Comparison of ENCODE assay signal across 9 mouse cellular contexts in genomic region chr19:4120496-4120895, GRCm38 (mm10). TPM values are rescaled to one million over a fixed set of nuclear protein-coding genes. Genes with fewer than 3 reads are reported as not detected.
DNase-seq lines count a peak whose midpoint lies in the region; ATAC-seq lines count a peak whose summit lies in the region.
"Had no signal": no experiment of that assay in that cellular context is flagged by ENCODE, and none has a peak within 500 bp of the region (broad histone marks: within the 10 kb centered on the region; RNA-seq: fewer than 3 reads in every experiment).

No protein-coding gene starts in this region.

- peak overlapping the region; percentile 48 for H3K4me3 ChIP-seq in heart, embryonic 11.5 days (ENCODE audit: low read depth, low read length)
- H3K4me3 ChIP-seq in forebrain, embryonic 16.5 days (replicated peaks; ENCODE audit: low read length): peak overlapping the region; percentile 58
- peak overlapping the region; percentile 63 for H3K4me3 ChIP-seq in liver, embryonic 16.5 days (ENCODE audit: low read depth, low read length)

- peak overlapping the region; percentile 64 for H3K4me2 ChIP-seq in heart, embryonic 11.5 days
- peak overlapping the region; percentile 56 for H3K4me2 ChIP-seq in forebrain, embryonic 16.5 days (ENCODE audit: low read length)
- peak overlapping the region; percentile 77 for H3K4me2 ChIP-seq in liver, embryonic 16.5 days (ENCODE audit: low read depth, low read length)

- no peak overlapping the region for H3K9ac ChIP-seq in heart, embryonic 11.5 days (ENCODE audit: low read depth, low read length)
- H3K9ac ChIP-seq in forebrain, embryonic 16.5 days (replicated peaks; ENCODE audit: low read depth, low read length): no peak overlapping the region
- H3K9ac ChIP-seq in liver, embryonic 16.5 days (ENCODE audit: low read depth, low read length): no peak overlapping the region

- 91% methylated on average over 2 of the region's 2 CpGs for WGBS in heart, embryonic 11.5 days (ENCODE audit: insufficient replicate concordance)
- WGBS in forebrain, embryonic 16.5 days: 95% methylated on average over 2 of the region's 2 CpGs
- 87% methylated on average over 2 of the region's 2 CpGs for WGBS in liver, embryonic 16.5 days (ENCODE audit: insufficient replicate concordance)

- no peaks in the 10 kb centered on the region for H3K9me3 ChIP-seq in heart, embryonic 11.5 days (replicated peaks; ENCODE audit: control insufficient read depth, low read length)
- H3K9me3 ChIP-seq in forebrain, embryonic 16.5 days (ENCODE audit: control insufficient read depth, low read length): no peaks in the 10 kb centered on the region
- no peaks in the 10 kb centered on the region for H3K9me3 ChIP-seq in liver, embryonic 16.5 days (replicated peaks; ENCODE audit: control insufficient read depth, low read length)

- H3K27ac ChIP-seq in heart, embryonic 11.5 days (ENCODE audit: low read depth, low read length): no peak overlapping the region
- H3K27ac ChIP-seq in forebrain, embryonic 16.5 days (ENCODE audit: low read length): no peak overlapping the region
- H3K27ac ChIP-seq in liver, embryonic 16.5 days (ENCODE audit: low read length): no peak overlapping the region

- H3K4me1 ChIP-seq in heart, embryonic 11.5 days (ENCODE audit: control insufficient read depth, insufficient read depth, low read length): peaks cover 10% of the 10 kb centered on the region
- peaks cover 7% of the 10 kb centered on the region for H3K4me1 ChIP-seq in forebrain, embryonic 16.5 days (replicated peaks; ENCODE audit: control insufficient read depth, insufficient read depth, low read length)
- peaks cover 45% of the 10 kb centered on the region for H3K4me1 ChIP-seq in liver, embryonic 16.5 days (ENCODE audit: control insufficient read depth, low read depth, low read length)

- peaks cover 3% of the 10 kb centered on the region; the same call in 1 of the 2 replicates for H3K36me3 ChIP-seq in heart, embryonic 11.5 days (ENCODE audit: control insufficient read depth, insufficient read depth, low read length)
- H3K36me3 ChIP-seq in forebrain, embryonic 16.5 days (ENCODE audit: control insufficient read depth, insufficient read depth): peaks cover 5% of the 10 kb centered on the region
- H3K36me3 ChIP-seq in liver, embryonic 16.5 days (ENCODE audit: control insufficient read depth, insufficient read depth): peaks cover 2% of the 10 kb centered on the region

- no peak for DNase-seq in heart, postnatal 4 days
- peak; percentile 58 for DNase-seq in CD4-positive helper T cell, adult 2 months (ENCODE audit: low read depth, low spot score)
- no peak for DNase-seq in embryo, embryonic 10.5 days (ENCODE audit: low spot score)
- DNase-seq in spleen, postnatal 4 days (ENCODE audit: low spot score in 2 of 2): no peak
- DNase-seq in frontal cortex, postnatal 14 days (ENCODE audit: low spot score in 2 of 2): no peak
- DNase-seq: kidney, postnatal 4 days had no signal

- ATAC-seq in heart, embryonic 11.5 days (replicated peaks; ENCODE audit: insufficient number of reproducible peaks, low FRiP score, low TSS enrichment): no peak
- no peak for ATAC-seq in forebrain, embryonic 16.5 days
- no peak for ATAC-seq in liver, embryonic 16.5 days (ENCODE audit: low read depth)

- H3K27me3 ChIP-seq in heart, embryonic 11.5 days (ENCODE audit: control insufficient read depth, insufficient read depth, low read length): no peaks in the 10 kb centered on the region
- H3K27me3 ChIP-seq in forebrain, embryonic 16.5 days (replicated peaks; ENCODE audit: control insufficient read depth, insufficient read depth, low read length): no peaks in the 10 kb centered on the region
- no peaks in the 10 kb centered on the region for H3K27me3 ChIP-seq in liver, embryonic 16.5 days (ENCODE audit: control insufficient read depth, insufficient read depth, low read depth, low read length)

RNA-seq across cellular contexts. Expression of gene Aip, which starts 5.2 kb away (rescaled TPM):
- 91.4 and 93.4 TPM in 2 replicates for polyA plus RNA-seq in heart, embryonic 11.5 days (2014; fragmentation: Nextera tagmentation; extraction: Ambion mirVana)
- 10 to 100 TPM; 54.6 to 55.7 TPM for total RNA-seq in heart, postnatal 4 days (2021)
- 91.4 and 91.6 TPM in 2 replicates for polyA plus RNA-seq in forebrain, embryonic 16.5 days (2015; fragmentation: Nextera tagmentation; extraction: Ambion mirVana)
- 32.4 and 32.6 TPM in 2 replicates for polyA plus RNA-seq in liver, embryonic 16.5 days (2015; fragmentation: Nextera tagmentation; extraction: Ambion mirVana)

RNA-seq across cellular contexts. Expression of gene Gpr152, which starts 19.1 kb away (rescaled TPM):
- polyA plus RNA-seq in heart, embryonic 11.5 days (2014; fragmentation: Nextera tagmentation; extraction: Ambion mirVana): not detected in 2 replicates
- under 1 TPM in 1 of 2 experiments, not detected in 1; 0.07 TPM for total RNA-seq in heart, postnatal 4 days (2021)
- polyA plus RNA-seq in forebrain, embryonic 16.5 days (2015; fragmentation: Nextera tagmentation; extraction: Ambion mirVana): not detected in 2 replicates
- polyA plus RNA-seq in liver, embryonic 16.5 days (2015; fragmentation: Nextera tagmentation; extraction: Ambion mirVana): 0.02 TPM in 1 of 2 replicates, not detected in the other

RNA-seq across cellular contexts. Expression of gene Pitpnm1, which starts 20.7 kb away (rescaled TPM):
- polyA plus RNA-seq in heart, embryonic 11.5 days (2014; fragmentation: Nextera tagmentation; extraction: Ambion mirVana): 15.5 and 17.3 TPM in 2 replicates
- total RNA-seq in heart, postnatal 4 days (2021): 10 to 100 TPM; 41.8 to 42.9 TPM
- 49.6 and 75.5 TPM in 2 replicates for polyA plus RNA-seq in forebrain, embryonic 16.5 days (2015; fragmentation: Nextera tagmentation; extraction: Ambion mirVana)
- 6.6 and 7.3 TPM in 2 replicates for polyA plus RNA-seq in liver, embryonic 16.5 days (2015; fragmentation: Nextera tagmentation; extraction: Ambion mirVana)

RNA-seq across cellular contexts. Expression of gene Cabp4, which starts 23.3 kb away (rescaled TPM):
- not detected in 2 replicates for polyA plus RNA-seq in heart, embryonic 11.5 days (2014; fragmentation: Nextera tagmentation; extraction: Ambion mirVana)
- total RNA-seq in heart, postnatal 4 days (2021): under 1 TPM in 1 of 2 experiments, not detected in 1; 0.18 TPM
- 0.22 TPM in 1 of 2 replicates, not detected in the other for polyA plus RNA-seq in forebrain, embryonic 16.5 days (2015; fragmentation: Nextera tagmentation; extraction: Ambion mirVana)
- polyA plus RNA-seq in liver, embryonic 16.5 days (2015; fragmentation: Nextera tagmentation; extraction: Ambion mirVana): 0.18 and 0.20 TPM in 2 replicates

RNA-seq across cellular contexts. Expression of gene Cdk2ap2, which starts 23.5 kb away (rescaled TPM):
- 63.4 and 64.0 TPM in 2 replicates for polyA plus RNA-seq in heart, embryonic 11.5 days (2014; fragmentation: Nextera tagmentation; extraction: Ambion mirVana)
- total RNA-seq in heart, postnatal 4 days (2021): 10 to 100 TPM; 22.4 to 23.6 TPM
- polyA plus RNA-seq in forebrain, embryonic 16.5 days (2015; fragmentation: Nextera tagmentation; extraction: Ambion mirVana): 76.6 and 80.3 TPM in 2 replicates
- polyA plus RNA-seq in liver, embryonic 16.5 days (2015; fragmentation: Nextera tagmentation; extraction: Ambion mirVana): 112 and 117 TPM in 2 replicates
